Mouse (Mus musculus) olfactory bulb, adult 2 months (tissue): ENCODE measurements at regions not wholly inside any gene's neighbourhood (a gene's known extent, or its start where the extent isn't known, plus 50 kb on each side); places are given as distances from the start of the nearest gene placed in this dataset.

ENCODE experiments used
- CTCF ChIP-seq: fragments of 200-500 bp; IDR thresholded peaks from 2 replicates; pipeline ENCODE4 v1.5.1; 2012; ENCODE audit warnings: low read depth, mild to moderate bottlenecking, low read length, moderate library complexity; ENCODE audit not compliant: insufficient read depth
- POLR2A ChIP-seq: fragments of 200-500 bp; IDR thresholded peaks from 2 replicates; pipeline ENCODE4 v1.6.1; 2012; ENCODE audit warnings: mild to moderate bottlenecking, low read depth, low read length, moderate library complexity; ENCODE audit not compliant: insufficient read depth

- TF ChIP-seq CTCF (no peak), POLR2A (no peak)
Measured at GRCm38 (mm10) chr5:75721291-75721690, 146.6 kb downstream of the Kit start.
